In genomic region chr4:119627317-119627716, GRCm38 (mm10) we compare ENCODE assay signal across 24 mouse cellular contexts. TPM values are rescaled to one million over a fixed set of nuclear protein-coding genes. Genes with fewer than 3 reads are reported as not detected.
A peak's percentile ranks its signal among the peaks of the same experiment; 100 is the strongest.
DNase-seq lines count a peak whose midpoint lies in the region; ATAC-seq and TF ChIP-seq lines count a peak whose summit lies in the region.
"Had no signal": no experiment of that assay in that cellular context is flagged by ENCODE, and none has a peak within 500 bp of the region (broad histone marks: within the 10 kb centered on the region; RNA-seq: fewer than 3 reads in every experiment).

No protein-coding gene starts in this region.

- intact Hi-C loops in heart, postnatal 10 days (cut with DNase I) = loop anchor here (2.0 to 10.0 kb wide), 2 partner anchors 89 to 383 kb away; partner anchors contain the start of gene Frg2f1

- H3K36me3 ChIP-seq in heart, embryonic 15.5 days = peaks cover 30% of the 10 kb centered on the region
- 0 out of 2 replicates have a peak, but pooled peaks cover 2% of the 10 kb centered on the region for H3K36me3 ChIP-seq in midbrain, embryonic 11.5 days (ENCODE audit: control insufficient read depth, insufficient read depth, low read length)
- peaks cover 57% of the 10 kb centered on the region for H3K36me3 ChIP-seq in midbrain, embryonic 10.5 days
- H3K36me3 ChIP-seq in forebrain, embryonic 14.5 days (ENCODE audit: control insufficient read depth, insufficient read depth, low read length) = peaks cover 42% of the 10 kb centered on the region
- H3K36me3 ChIP-seq in midbrain, postnatal 0 days (ENCODE audit: insufficient read depth, low read length) = peaks cover 8% of the 10 kb centered on the region; the same call in 1 of the 2 replicates

- TF ChIP-seq CTCF in midbrain, postnatal 0 days (IDR thresholded peaks at IDR 0.05) = no peak

- peaks cover 30% of the 10 kb centered on the region for H3K4me1 ChIP-seq in heart, embryonic 15.5 days (replicated peaks)
- H3K4me1 ChIP-seq in midbrain, embryonic 11.5 days (ENCODE audit: control insufficient read depth, insufficient read depth, low read length) = no peaks in the 10 kb centered on the region
- H3K4me1 ChIP-seq in midbrain, embryonic 10.5 days = peaks cover 15% of the 10 kb centered on the region
- peaks cover 2% of the 10 kb centered on the region; the same call in 1 of the 2 replicates for H3K4me1 ChIP-seq in forebrain, embryonic 14.5 days (ENCODE audit: control insufficient read depth, insufficient read depth, low read length)
- no peaks in the 10 kb centered on the region for H3K4me1 ChIP-seq in midbrain, postnatal 0 days (ENCODE audit: insufficient read depth, low read length)

- ATAC-seq in heart, embryonic 15.5 days (replicated peaks; ENCODE audit: insufficient number of reproducible peaks, insufficient read depth, low FRiP score, low read depth) = peak; percentile 48; the same call in 1 of the 2 replicates
- no peak for ATAC-seq in midbrain, embryonic 11.5 days (ENCODE audit: low FRiP score)
- no peak; the same call in 1 of the 2 replicates for ATAC-seq in forebrain, embryonic 14.5 days
- no peak for ATAC-seq in midbrain, postnatal 0 days (ENCODE audit: low FRiP score)

- H3K4me3 ChIP-seq in heart, embryonic 15.5 days = no peak overlapping the region
- no peak overlapping the region for H3K4me3 ChIP-seq in midbrain, embryonic 11.5 days (ENCODE audit: low read depth, low read length)
- H3K4me3 ChIP-seq in midbrain, embryonic 10.5 days = no peak overlapping the region
- H3K4me3 ChIP-seq in forebrain, embryonic 14.5 days (ENCODE audit: low read depth, low read length) = no peak overlapping the region
- no peak overlapping the region for H3K4me3 ChIP-seq in midbrain, postnatal 0 days (ENCODE audit: low read depth, low read length)
- H3K4me3 ChIP-seq: layer of hippocampus, adult 2 months; neural tube, embryonic 12.5 days had no signal

- no peaks in the 10 kb centered on the region for H3K27me3 ChIP-seq in heart, embryonic 15.5 days
- H3K27me3 ChIP-seq in midbrain, embryonic 11.5 days (ENCODE audit: control insufficient read depth, insufficient read depth, low read length) = no peaks in the 10 kb centered on the region
- H3K27me3 ChIP-seq in midbrain, embryonic 10.5 days (ENCODE audit: low read depth, poor library complexity, severe bottlenecking) = no peaks in the 10 kb centered on the region
- no peaks in the 10 kb centered on the region for H3K27me3 ChIP-seq in forebrain, embryonic 14.5 days (replicated peaks; ENCODE audit: control insufficient read depth, insufficient read depth, low read length)
- no peaks in the 10 kb centered on the region for H3K27me3 ChIP-seq in midbrain, postnatal 0 days (ENCODE audit: insufficient read depth, low read length)
- H3K27me3 ChIP-seq: neural tube, embryonic 12.5 days had no signal

- no peak for DNase-seq in heart, postnatal 10 days
- DNase-seq in midbrain, embryonic 11.5 days (ENCODE audit: low spot score, missing footprints) = peak; percentile 35
- no peak for DNase-seq in midbrain, embryonic 10.5 days (ENCODE audit: low spot score)
- DNase-seq in forebrain, embryonic 14.5 days (ENCODE audit: low spot score) = no peak
- DNase-seq in midbrain, postnatal 0 days (ENCODE audit: low spot score) = no peak
- no peak for DNase-seq in lung, postnatal 36 days
- no peak for DNase-seq in urinary bladder, postnatal 25 days (ENCODE audit: low spot score)
- DNase-seq: adrenal gland, adult 2 months; cerebellum, adult 8-10 months; kidney, adult 18-20 months; kidney, postnatal 10 days; layer of hippocampus, postnatal 36 days; thymus, postnatal 25 days had no signal

- H3K27ac ChIP-seq in heart, embryonic 15.5 days = peak overlapping the region; percentile 67
- no peak overlapping the region for H3K27ac ChIP-seq in midbrain, embryonic 11.5 days (ENCODE audit: low read depth, low read length)
- no peak overlapping the region for H3K27ac ChIP-seq in midbrain, embryonic 10.5 days (replicated peaks)
- peak overlapping the region; percentile 59; the same call in 1 of the 2 replicates for H3K27ac ChIP-seq in forebrain, embryonic 14.5 days (ENCODE audit: low read depth, low read length)
- 0 out of 2 replicates have a peak overlapping the region, but pooled peaks have one; percentile 18 for H3K27ac ChIP-seq in midbrain, postnatal 0 days (ENCODE audit: low read depth, low read length)
- H3K27ac ChIP-seq: liver, embryonic 14.5 days; neural tube, embryonic 12.5 days had no signal

- no peak overlapping the region for H3K9ac ChIP-seq in heart, embryonic 15.5 days
- no peak overlapping the region for H3K9ac ChIP-seq in midbrain, embryonic 11.5 days (ENCODE audit: low read length)
- H3K9ac ChIP-seq in forebrain, embryonic 14.5 days (ENCODE audit: low read length) = no peak overlapping the region
- H3K9ac ChIP-seq in midbrain, postnatal 0 days (replicated peaks; ENCODE audit: low read length, poor library complexity, severe bottlenecking) = no peak overlapping the region
- H3K9ac ChIP-seq: liver, embryonic 14.5 days; neural tube, embryonic 12.5 days had no signal

- no peaks in the 10 kb centered on the region for H3K9me3 ChIP-seq in heart, embryonic 15.5 days (replicated peaks)
- no peaks in the 10 kb centered on the region for H3K9me3 ChIP-seq in midbrain, embryonic 11.5 days (ENCODE audit: control insufficient read depth, low read length)
- no peaks in the 10 kb centered on the region for H3K9me3 ChIP-seq in midbrain, embryonic 10.5 days (replicated peaks)
- no peaks in the 10 kb centered on the region for H3K9me3 ChIP-seq in forebrain, embryonic 14.5 days (replicated peaks; ENCODE audit: control insufficient read depth, low read length)
- no peaks in the 10 kb centered on the region for H3K9me3 ChIP-seq in midbrain, postnatal 0 days (ENCODE audit: low read length)
- H3K9me3 ChIP-seq: neural tube, embryonic 12.5 days had no signal

- H3K4me2 ChIP-seq in heart, embryonic 15.5 days = no peak overlapping the region
- H3K4me2 ChIP-seq in midbrain, embryonic 11.5 days = no peak overlapping the region
- H3K4me2 ChIP-seq in forebrain, embryonic 14.5 days (ENCODE audit: low read length) = no peak overlapping the region
- H3K4me2 ChIP-seq in midbrain, postnatal 0 days (ENCODE audit: low read depth, low read length, poor library complexity, severe bottlenecking) = no peak overlapping the region
- H3K4me2 ChIP-seq: neural tube, embryonic 12.5 days had no signal

- WGBS in heart, embryonic 15.5 days = 46% methylated on average over 4 of the region's 4 CpGs
- WGBS in midbrain, embryonic 11.5 days = 82% methylated on average over 4 of the region's 4 CpGs
- WGBS in midbrain, embryonic 10.5 days = 83% methylated on average over 4 of the region's 4 CpGs
- 25% methylated on average over 4 of the region's 4 CpGs for WGBS in forebrain, embryonic 14.5 days
- 53% methylated on average over 4 of the region's 4 CpGs for WGBS in midbrain, postnatal 0 days

RNA-seq across cellular contexts. Expression of gene Guca2a, which starts 10.2 kb away (rescaled TPM):
- polyA plus RNA-seq in heart, embryonic 15.5 days (2015; fragmentation: Nextera tagmentation; extraction: Ambion mirVana) = not detected in 2 replicates
- total RNA-seq in heart, postnatal 10 days (2021) = not detected
- polyA plus RNA-seq in midbrain, embryonic 11.5 days (2014; fragmentation: Nextera tagmentation; extraction: Ambion mirVana) = not detected in 2 replicates
- polyA plus RNA-seq in midbrain, embryonic 10.5 days (2016; fragmentation: Nextera tagmentation; extraction: Ambion mirVana) = not detected in 2 replicates
- polyA plus RNA-seq in forebrain, embryonic 14.5 days (2014; fragmentation: Nextera tagmentation; extraction: Ambion mirVana) = not detected in 2 replicates
- total RNA-seq in midbrain, postnatal 0 days (2014; rRNA removed) = not detected in 2 replicates
- not detected in 2 replicates for polyA plus RNA-seq in midbrain, postnatal 0 days (2015; fragmentation: Nextera tagmentation; extraction: Ambion mirVana)
- total RNA-seq: adrenal gland, adult 2 months; gastrocnemius, adult 8-10 months; granulocyte monocyte progenitor cell, adult 5-6 weeks; layer of hippocampus, adult 2 months; layer of hippocampus, postnatal 36 days; left cerebral cortex, postnatal 25 days; monocyte, adult 5-6 weeks had no signal
- polyA plus RNA-seq: adrenal gland, adult 2 months; frontal cortex, adult 2 months; limb, embryonic 14.5 days; liver, embryonic 14.5 days; neural tube, embryonic 12.5 days had no signal

RNA-seq across cellular contexts. Expression of gene Guca2b, which starts 31.4 kb away (rescaled TPM):
- not detected in 2 replicates for polyA plus RNA-seq in heart, embryonic 15.5 days (2015; fragmentation: Nextera tagmentation; extraction: Ambion mirVana)
- not detected for total RNA-seq in heart, postnatal 10 days (2021)
- not detected in 2 replicates for polyA plus RNA-seq in midbrain, embryonic 11.5 days (2014; fragmentation: Nextera tagmentation; extraction: Ambion mirVana)
- polyA plus RNA-seq in midbrain, embryonic 10.5 days (2016; fragmentation: Nextera tagmentation; extraction: Ambion mirVana) = not detected in 2 replicates
- not detected in 2 replicates for polyA plus RNA-seq in forebrain, embryonic 14.5 days (2014; fragmentation: Nextera tagmentation; extraction: Ambion mirVana)
- not detected in 2 replicates for total RNA-seq in midbrain, postnatal 0 days (2014; rRNA removed)
- polyA plus RNA-seq in midbrain, postnatal 0 days (2015; fragmentation: Nextera tagmentation; extraction: Ambion mirVana) = not detected in 2 replicates
- total RNA-seq: adrenal gland, adult 2 months; gastrocnemius, adult 8-10 months; granulocyte monocyte progenitor cell, adult 5-6 weeks; layer of hippocampus, adult 2 months; layer of hippocampus, postnatal 36 days; left cerebral cortex, postnatal 25 days; monocyte, adult 5-6 weeks had no signal
- polyA plus RNA-seq: adrenal gland, adult 2 months; limb, embryonic 14.5 days; lung, embryonic 16.5 days; neural tube, embryonic 12.5 days had no signal

Comparison
In these comparisons a context has a peak if more than half of its experiments do, and no peak if none do; other contexts are left out.
1. H3K27ac ChIP-seq: peak in heart, embryonic 15.5 days (single experiment), forebrain, embryonic 14.5 days (single experiment) and midbrain, postnatal 0 days (single experiment); none in midbrain, embryonic 11.5 days (single experiment) and midbrain, embryonic 10.5 days (single experiment).